Mouse (Mus musculus) neural tube, embryonic 12.5 days (tissue): ENCODE data around the gene Hmgn1. TPM values are rescaled to one million over a fixed set of nuclear protein-coding genes. Genes with fewer than 3 reads are reported as not detected.
"Not testable (repeated sequence)": the region's sequence is repeated elsewhere in the genome, so short reads cannot be mapped to it uniquely, and the experiment has no call there.

Experiments used
- ATAC-seq: fragments of 200-750 bp; cut with Nextera tagmentation; 2 replicates; pipeline ENCODE4 v1.8.0; 2017; ENCODE audit warnings: low read depth, mild to moderate bottlenecking, moderate TSS enrichment, moderate library complexity; ENCODE audit not compliant: low FRiP score
- H3K27ac ChIP-seq: fragments of 300-500 bp; sonication (generic); 2 replicates; pipeline ENCODE4 v1.5.1; 2016
- H3K27me3 ChIP-seq: fragments of 300-500 bp; sonication (generic); replicated peaks from 2 replicates; pipeline ENCODE4 v1.6.1; 2016; ENCODE audit warnings: mild to moderate bottlenecking
- H3K36me3 ChIP-seq: fragments of 300-500 bp; sonication (generic); 2 replicates; pipeline ENCODE4 v1.6.1; 2016; ENCODE audit warnings: mild to moderate bottlenecking
- H3K4me1 ChIP-seq: fragments of 300-500 bp; sonication (generic); 2 replicates; pipeline ENCODE4 v1.6.1; 2016
- H3K4me2 ChIP-seq: fragments of 300-500 bp; sonication (generic); replicated peaks from 2 replicates; pipeline ENCODE4 v1.6.1; 2016; ENCODE audit warnings: mild to moderate bottlenecking
- H3K4me3 ChIP-seq: fragments of 300-500 bp; sonication (generic); 2 replicates; pipeline ENCODE4 v1.5.1; 2016
- H3K9ac ChIP-seq: fragments of 300-500 bp; sonication (generic); 2 replicates; pipeline ENCODE4 v1.6.1; 2016; ENCODE audit warnings: mild to moderate bottlenecking
- H3K9me3 ChIP-seq: fragments of 300-500 bp; sonication (generic); 2 replicates; pipeline ENCODE4 v1.6.1; 2016; ENCODE audit warnings: mild to moderate bottlenecking
- WGBS: fragments of 180-500 bp; shearing (Covaris S2); methylation state at CpG from one replicate; pipeline ENCODE4 v1.1.7; 2016; 5-methylcytosine and 5-hydroxymethylcytosine counted together
- polyA plus RNA-seq: library from polyadenylated mRNA; unstranded; fragments of >200 nt; fragmentation: Nextera tagmentation; extraction: Ambion mirVana; gene quantifications from 2 replicates; pipeline ENCODE4 v1.2.1, GENCODE M21; 2016

Gene Hmgn1
- polyA plus RNA-seq, 1 experiment from 2014 or later, result 694 TPM

DNA sequence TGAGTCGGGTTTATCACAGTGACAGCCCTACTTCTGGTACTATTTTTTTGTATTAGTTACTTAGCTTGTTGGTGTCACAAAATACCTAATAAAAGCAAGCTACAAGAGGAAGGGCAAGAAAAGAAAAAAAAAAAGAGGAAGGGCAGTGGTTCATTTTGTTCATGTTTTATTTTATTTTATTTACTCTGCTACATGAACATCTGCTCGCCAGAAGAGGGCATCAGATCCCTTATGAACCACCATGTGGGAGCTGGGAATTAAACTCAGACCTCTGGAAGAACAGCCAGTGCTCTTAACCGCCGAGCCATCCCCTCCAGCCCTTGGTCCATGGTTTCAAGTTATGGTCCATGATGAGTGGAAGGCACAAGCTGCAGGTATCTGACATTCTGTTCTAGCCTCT is 12.8 kb downstream of the Hmgn1 start:
- Histone ChIP-seq H3K27me3 (no peaks in the 10 kb centered on the region), H3K4me3 (no peak overlapping the region), H3K27ac (no peak overlapping the region), H3K4me2 (no peak overlapping the region), H3K36me3 (no peaks in the 10 kb centered on the region), H3K4me1 (no peaks in the 10 kb centered on the region), H3K9ac (no peak overlapping the region), H3K9me3 (no peaks in the 10 kb centered on the region)
- WGBS, result 46% methylated on average over 4 of the region's 4 CpGs
- ATAC-seq, result no peak

- no peaks in the 10 kb centered on the region for H3K36me3 ChIP-seq
- no peak overlapping the region for H3K4me2 ChIP-seq
- H3K4me1 ChIP-seq, result no peaks in the 10 kb centered on the region
- no peak overlapping the region for H3K9ac ChIP-seq
- no peak overlapping the region for H3K4me3 ChIP-seq
- ATAC-seq, result no peak
- H3K9me3 ChIP-seq, result no peaks in the 10 kb centered on the region
- no peaks in the 10 kb centered on the region for H3K27me3 ChIP-seq
- WGBS, result 50% methylated on average over 2 of the region's 2 CpGs
- H3K27ac ChIP-seq, result no peak overlapping the region
Observed at GRCm38 (mm10) chr16:96112769-96113168, 14.8 kb downstream of the Hmgn1 start.

DNA sequence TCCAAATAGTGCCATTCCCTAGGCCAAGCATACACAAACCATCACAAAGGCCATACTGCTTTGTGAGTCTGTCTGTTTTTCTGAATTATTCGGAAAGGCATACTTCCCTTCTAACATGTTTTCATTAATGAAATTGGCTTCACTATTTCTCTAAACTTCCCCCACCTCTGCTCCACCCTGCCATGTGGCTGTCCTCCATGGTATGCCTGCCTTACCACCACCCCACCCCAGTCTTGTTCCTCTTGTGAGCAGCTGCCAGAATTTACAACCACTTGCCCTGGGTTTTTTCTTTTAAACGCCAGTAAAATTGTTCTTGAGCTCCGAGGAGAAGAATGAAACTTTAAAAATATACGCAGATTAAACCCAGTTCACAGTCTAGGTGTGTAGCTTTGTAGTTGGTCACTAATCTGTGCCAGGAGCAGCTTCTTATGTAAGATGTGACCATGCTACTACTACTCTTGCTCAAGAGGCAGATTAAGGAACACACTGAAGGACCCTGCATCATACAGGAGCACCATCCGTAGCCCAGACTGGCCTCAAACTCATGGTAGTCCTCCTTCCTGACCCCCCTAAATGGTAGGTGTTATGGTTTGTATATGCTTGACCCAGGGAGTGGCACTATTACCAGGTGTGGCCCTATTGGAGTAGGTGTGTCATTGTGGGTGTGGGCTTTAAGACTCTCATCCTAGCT is 16.7 kb downstream of the Hmgn1 start:
- Histone ChIP-seq H3K4me3 (no peak overlapping the region), H3K27me3 (no peaks in the 10 kb centered on the region), H3K9me3 (no peaks in the 10 kb centered on the region), H3K4me1 (no peaks in the 10 kb centered on the region), H3K27ac (no peak overlapping the region), H3K36me3 (no peaks in the 10 kb centered on the region), H3K4me2 (no peak overlapping the region), H3K9ac (no peak overlapping the region)
- WGBS, result 91% methylated on average over 5 of the region's 5 CpGs
- no peak for ATAC-seq

GRCm38 (mm10) chr16:96109673-96110072 is 17.9 kb downstream of the Hmgn1 start:
- no peak overlapping the region for H3K4me3 ChIP-seq
- no peak overlapping the region for H3K9ac ChIP-seq
- H3K4me1 ChIP-seq, result no peaks in the 10 kb centered on the region
- ATAC-seq, result no peak
- no peak overlapping the region for H3K27ac ChIP-seq
- H3K4me2 ChIP-seq, result no peak overlapping the region
- no peaks in the 10 kb centered on the region for H3K27me3 ChIP-seq
- no peaks in the 10 kb centered on the region for H3K9me3 ChIP-seq
- 69% methylated on average over 4 of the region's 4 CpGs for WGBS
- no peaks in the 10 kb centered on the region for H3K36me3 ChIP-seq

DNA sequence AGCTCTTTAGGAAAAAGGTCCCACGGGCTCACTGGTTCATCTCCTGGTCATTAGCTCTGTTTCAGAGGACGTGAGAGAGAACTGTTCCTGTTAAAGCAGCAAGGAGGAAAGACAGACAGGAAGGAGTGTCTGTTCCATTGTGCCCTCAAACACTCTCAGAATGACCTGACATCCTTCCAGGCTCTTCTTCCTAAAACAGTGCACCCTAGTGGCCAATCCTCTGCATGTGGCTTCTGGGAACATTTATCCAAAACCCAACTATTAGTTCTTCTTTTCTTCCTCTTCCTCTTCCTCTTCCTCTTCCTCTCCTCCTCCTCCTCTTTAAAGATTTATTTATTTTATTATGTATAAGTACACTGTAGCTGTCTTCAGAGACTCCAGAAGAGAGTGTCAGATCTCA is 24.5 kb downstream of the Hmgn1 start:
- H3K27ac ChIP-seq, result no peak overlapping the region
- H3K4me2 ChIP-seq, result no peak overlapping the region
- no peak overlapping the region for H3K9ac ChIP-seq
- no peak for ATAC-seq
- no peaks in the 10 kb centered on the region for H3K4me1 ChIP-seq
- H3K9me3 ChIP-seq, result no peaks in the 10 kb centered on the region
- no peaks in the 10 kb centered on the region for H3K27me3 ChIP-seq
- H3K4me3 ChIP-seq, result no peak overlapping the region
- H3K36me3 ChIP-seq, result no peaks in the 10 kb centered on the region
- WGBS, result 41% methylated on average over 2 of the region's 2 CpGs

DNA sequence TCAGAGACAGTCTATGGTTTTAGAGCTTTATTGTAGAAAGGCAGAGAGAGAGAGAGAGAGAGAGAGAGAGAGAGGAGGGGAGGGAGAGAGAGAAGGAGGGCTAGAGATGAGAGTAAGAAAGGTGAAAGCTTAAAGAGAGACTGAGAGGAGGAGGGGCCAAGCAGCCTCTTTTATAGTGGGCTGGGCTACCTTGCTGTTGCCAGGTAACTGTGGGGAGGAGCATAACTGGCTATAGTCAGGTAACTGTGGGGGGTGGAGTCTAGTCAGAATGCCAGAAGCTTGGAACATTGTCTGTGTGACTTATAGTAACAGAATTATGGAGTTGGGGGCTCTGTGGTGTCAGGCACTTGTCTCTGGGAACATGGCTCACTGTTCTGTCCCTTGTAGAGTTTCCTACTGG is 29.7 kb downstream of the Hmgn1 start:
- H3K9ac ChIP-seq, H3K36me3 ChIP-seq, H3K4me2 ChIP-seq, H3K4me1 ChIP-seq, H3K9me3 ChIP-seq, H3K27ac ChIP-seq, H3K4me3 ChIP-seq, ATAC-seq, H3K27me3 ChIP-seq: not testable (repeated sequence)

DNA sequence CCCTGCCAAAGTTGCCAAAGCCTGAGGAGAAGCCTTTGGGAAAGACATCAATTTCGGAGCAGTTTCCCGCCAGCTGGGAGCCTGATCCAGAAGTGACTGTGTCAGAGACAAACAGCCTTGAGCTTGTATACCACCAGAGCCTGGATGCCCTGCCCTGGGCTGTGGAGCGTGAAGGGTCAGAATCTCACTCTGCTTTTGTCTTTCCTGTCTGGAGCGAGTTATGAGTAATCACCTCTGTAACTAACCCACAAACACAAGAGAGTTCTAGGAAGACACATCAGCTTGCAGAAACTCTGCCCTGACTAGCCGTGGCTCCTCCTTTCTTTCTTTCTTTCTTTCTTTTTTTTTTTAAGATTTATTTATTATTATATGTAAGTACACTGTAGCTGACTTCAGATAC is 31.6 kb downstream of the Hmgn1 start:
- no peak overlapping the region for H3K4me2 ChIP-seq
- no peaks in the 10 kb centered on the region for H3K4me1 ChIP-seq
- no peak overlapping the region for H3K9ac ChIP-seq
- H3K27ac ChIP-seq, result no peak overlapping the region
- no peak overlapping the region for H3K4me3 ChIP-seq
- H3K36me3 ChIP-seq, result no peaks in the 10 kb centered on the region
- H3K9me3 ChIP-seq, result no peaks in the 10 kb centered on the region
- WGBS, result 92% methylated on average over 5 of the region's 5 CpGs
- no peak for ATAC-seq
- no peaks in the 10 kb centered on the region for H3K27me3 ChIP-seq

DNA sequence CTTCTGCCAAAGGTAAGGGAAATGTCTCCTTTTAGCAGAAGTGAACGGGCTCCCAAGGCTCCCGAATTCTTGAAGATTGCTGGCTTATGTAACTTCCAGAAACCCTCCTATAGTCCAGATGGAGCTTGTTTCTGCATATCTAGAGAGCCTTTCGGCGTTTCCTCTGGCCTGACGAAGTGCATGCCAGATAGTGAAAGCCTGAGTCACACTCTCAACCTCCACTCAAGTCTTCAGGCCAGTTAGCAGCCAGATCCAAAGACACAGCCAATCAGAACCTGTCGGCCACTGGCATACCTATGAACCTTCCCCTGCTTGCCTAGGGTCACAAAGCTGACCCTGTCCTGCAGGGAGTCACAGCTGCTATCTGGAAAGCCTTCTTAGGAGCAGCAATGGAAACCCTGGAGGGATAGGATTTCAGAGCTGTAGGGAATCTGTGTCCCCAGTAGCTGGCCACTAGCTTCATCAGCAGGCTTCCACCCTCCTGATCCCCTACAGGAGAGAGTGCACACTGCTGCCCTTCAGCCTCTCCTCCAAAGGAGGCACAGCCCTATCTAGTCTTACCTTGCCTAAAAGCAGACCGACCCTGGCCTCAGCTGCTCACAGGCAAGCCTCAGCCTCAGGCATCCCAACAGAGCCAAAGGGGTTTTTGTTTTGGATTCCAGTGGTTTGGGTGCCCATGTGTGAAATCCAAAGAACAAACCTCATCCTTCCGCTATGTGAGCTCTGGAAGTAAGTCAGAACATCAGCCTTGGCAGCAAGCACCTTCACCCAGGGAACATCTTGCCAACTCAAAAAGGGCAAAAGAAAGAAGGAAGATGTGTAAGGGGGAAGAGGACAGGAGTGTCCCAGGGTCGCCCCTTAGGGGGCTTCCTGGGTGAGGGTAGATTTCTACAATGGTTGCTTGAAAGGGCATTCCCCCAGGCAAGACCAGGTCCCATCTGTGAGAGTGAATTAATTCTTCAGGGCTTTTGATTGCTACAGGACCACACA is 35.7 kb downstream of the Hmgn1 start:
- H3K27me3 ChIP-seq, result no peaks in the 10 kb centered on the region
- H3K4me2 ChIP-seq, result no peak overlapping the region
- H3K4me1 ChIP-seq, result no peaks in the 10 kb centered on the region
- no peak for ATAC-seq
- H3K9me3 ChIP-seq, result no peaks in the 10 kb centered on the region
- no peaks in the 10 kb centered on the region for H3K36me3 ChIP-seq
- H3K9ac ChIP-seq, result no peak overlapping the region
- H3K4me3 ChIP-seq, result no peak overlapping the region
- no peak overlapping the region for H3K27ac ChIP-seq
- 78% methylated on average over 9 of the region's 9 CpGs for WGBS

DNA sequence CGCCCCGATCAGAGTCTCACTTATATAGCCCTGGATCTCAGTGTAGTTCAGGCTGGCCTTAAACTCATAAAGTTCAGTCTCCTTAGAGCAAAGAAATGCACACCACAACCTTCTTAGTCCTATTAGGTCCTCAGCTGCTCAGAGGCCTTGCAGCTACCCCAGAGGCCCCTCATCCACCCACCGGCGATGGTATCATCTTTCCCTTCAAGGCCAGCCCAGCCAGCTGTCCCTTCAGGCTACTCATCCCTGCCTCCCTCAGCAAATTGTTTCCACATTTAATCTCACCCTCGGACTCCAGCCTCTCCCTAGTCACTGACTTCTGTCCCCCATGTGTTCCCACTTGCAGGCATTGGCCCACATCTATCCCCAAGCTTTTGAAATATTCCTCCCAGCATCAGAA is 39.4 kb downstream of the Hmgn1 start:
- 77% methylated on average over 5 of the region's 5 CpGs for WGBS
- Histone ChIP-seq H3K4me3 (no peak overlapping the region), H3K9me3 (no peaks in the 10 kb centered on the region), H3K4me1 (peaks cover 5% of the 10 kb centered on the region), H3K4me2 (no peak overlapping the region), H3K27ac (no peak overlapping the region), H3K9ac (no peak overlapping the region), H3K27me3 (no peaks in the 10 kb centered on the region), H3K36me3 (no peaks in the 10 kb centered on the region)
- no peak for ATAC-seq

GRCm38 (mm10) chr16:96087436-96087835 is 40.1 kb downstream of the Hmgn1 start:
- 78% methylated on average over 4 of the region's 4 CpGs for WGBS

DNA sequence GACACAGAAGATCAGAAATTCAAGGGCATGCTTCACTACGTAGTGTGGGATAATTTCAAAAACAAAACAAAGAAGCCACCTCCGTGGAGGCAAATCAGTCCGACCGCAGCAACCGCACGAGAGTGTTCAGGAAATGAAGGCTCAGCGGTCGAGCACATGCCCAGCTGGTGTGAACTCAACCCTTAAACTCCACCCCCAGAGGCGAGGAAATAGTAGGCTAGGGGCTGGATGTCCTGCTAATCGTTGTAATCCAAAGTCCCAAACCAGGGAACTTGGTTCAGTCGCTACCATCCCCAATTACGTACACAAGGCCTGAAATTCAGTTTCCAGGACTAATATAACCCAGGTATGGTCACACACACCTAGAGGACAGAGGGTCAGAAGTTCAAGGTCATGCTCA is 40.5 kb downstream of the Hmgn1 start:
- Histone ChIP-seq H3K9ac (no peak overlapping the region), H3K36me3 (no peaks in the 10 kb centered on the region), H3K27me3 (no peaks in the 10 kb centered on the region), H3K27ac (no peak overlapping the region), H3K4me2 (no peak overlapping the region), H3K9me3 (no peaks in the 10 kb centered on the region), H3K4me1 (peaks cover 7% of the 10 kb centered on the region), H3K4me3 (no peak overlapping the region)
- no peak for ATAC-seq
- 77% methylated on average over 12 of the region's 12 CpGs for WGBS

More at GRCm38 (mm10) chr16:96087436-96087835, 40.1 kb downstream of the Hmgn1 start:
- no peaks in the 10 kb centered on the region for H3K27me3 ChIP-seq
- no peaks in the 10 kb centered on the region for H3K36me3 ChIP-seq
- no peak overlapping the region for H3K4me2 ChIP-seq
- H3K9me3 ChIP-seq, result no peaks in the 10 kb centered on the region
- no peak overlapping the region for H3K9ac ChIP-seq
- no peak overlapping the region for H3K4me3 ChIP-seq
- H3K4me1 ChIP-seq, result peaks cover 7% of the 10 kb centered on the region
- ATAC-seq, result no peak
- no peak overlapping the region for H3K27ac ChIP-seq

GRCm38 (mm10) chr16:96085597-96085996 is 41.9 kb downstream of the Hmgn1 start:
- H3K27me3 ChIP-seq, result no peaks in the 10 kb centered on the region
- H3K36me3 ChIP-seq, result no peaks in the 10 kb centered on the region
- peaks cover 14% of the 10 kb centered on the region for H3K4me1 ChIP-seq
- H3K9me3 ChIP-seq, result no peaks in the 10 kb centered on the region
- no peak overlapping the region for H3K4me2 ChIP-seq
- H3K4me3 ChIP-seq, result no peak overlapping the region
- no peak overlapping the region for H3K9ac ChIP-seq
- ATAC-seq, result no peak
- no peak overlapping the region for H3K27ac ChIP-seq
